Mouse (Mus musculus): Measurements from ENCODE around the gene Cfap77. TPM values are rescaled to one million over a fixed set of nuclear protein-coding genes. Genes with fewer than 3 reads are reported as not detected.
A peak's percentile ranks its signal among the peaks of the same experiment; 100 is the strongest.

The Cfap77 gene
- total RNA-seq, 2 experiments from 2014 or later: 0.69 to 1.2 TPM

DNA sequence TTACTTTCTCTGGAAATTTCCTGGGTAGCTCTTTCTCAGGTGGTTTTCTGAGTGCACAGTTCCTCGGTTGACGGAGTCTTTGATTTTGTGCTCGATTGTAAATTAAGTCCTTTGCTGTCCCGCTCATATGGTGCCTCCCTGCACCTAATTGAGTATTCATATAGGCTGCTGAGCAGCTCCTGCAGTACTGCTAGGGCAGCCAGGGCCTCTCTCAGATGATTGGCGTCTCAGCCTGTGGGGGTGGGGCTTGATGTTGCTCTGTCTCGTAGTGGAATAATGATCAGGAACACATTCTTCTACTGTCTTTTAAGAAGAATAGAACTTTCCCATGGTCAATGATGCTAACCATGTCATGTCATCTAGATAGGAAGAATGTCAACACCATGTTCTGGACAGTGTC is 109.5 kb downstream of the Cfap77 start:
- no peak for DNase-seq (ENCODE audit: low spot score in 2 of 2)

DNA sequence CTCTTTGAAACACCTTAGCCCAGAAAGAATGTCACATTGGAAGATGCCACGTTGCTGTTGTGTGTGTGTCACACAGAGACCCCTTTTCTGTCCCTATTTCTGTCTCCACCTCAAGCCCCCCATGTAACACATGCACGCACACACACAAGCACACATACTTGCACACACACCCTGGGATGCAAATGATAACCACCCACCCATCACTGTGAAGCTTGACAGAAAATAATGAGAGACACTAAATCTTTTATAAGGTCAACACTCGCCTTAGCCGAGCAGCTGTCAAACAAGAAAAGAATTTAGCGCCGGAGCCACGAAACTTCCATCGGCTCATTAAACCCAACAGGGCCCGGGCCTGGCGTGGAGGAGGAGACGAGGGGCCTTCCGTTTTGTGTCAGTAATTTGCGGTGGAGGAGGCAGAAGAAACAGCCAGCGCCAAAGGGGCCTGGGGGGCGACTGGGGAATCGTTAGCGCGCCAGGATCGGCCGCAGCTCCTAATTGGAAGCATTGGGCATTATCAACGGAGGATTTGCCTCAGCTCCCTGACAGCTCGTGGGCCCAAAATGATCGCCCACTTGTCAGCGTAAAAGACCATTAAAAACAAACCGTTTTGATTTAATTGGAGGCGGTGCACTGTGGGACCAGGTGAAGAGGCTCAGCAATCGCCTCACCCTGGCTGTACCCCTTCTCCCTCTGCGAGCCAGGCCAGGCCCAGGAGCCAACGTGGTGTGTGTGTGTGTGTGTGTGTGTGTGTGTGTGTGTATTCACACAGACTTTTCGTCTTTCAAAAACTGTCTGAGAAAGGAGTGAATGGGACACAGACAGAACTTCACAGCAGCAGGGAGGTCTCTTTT is 111.0 kb downstream of the Cfap77 start:
- no peak for DNase-seq (ENCODE audit: low spot score in 2 of 2)

DNA sequence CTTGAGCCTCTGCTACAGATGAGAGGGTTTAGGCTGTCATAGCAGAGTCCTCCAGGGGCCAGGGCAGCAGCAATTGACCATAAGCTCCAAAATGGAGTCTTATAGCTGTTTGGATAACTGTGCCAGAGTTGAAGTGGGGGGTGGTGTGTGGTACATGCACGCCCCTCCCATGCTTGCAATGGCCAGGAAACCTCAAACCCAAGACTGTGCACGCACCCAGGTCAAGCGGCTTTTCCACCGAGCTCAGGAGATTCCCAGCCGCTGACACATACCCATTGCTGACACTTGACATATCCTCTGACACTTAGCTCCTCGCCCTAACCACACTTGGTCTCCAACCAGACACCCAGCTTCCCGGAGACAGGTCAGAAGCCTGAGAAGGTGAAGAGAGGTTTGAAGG is 115.9 kb downstream of the Cfap77 start:
- no peak for DNase-seq (ENCODE audit: low spot score in 2 of 2)

DNA sequence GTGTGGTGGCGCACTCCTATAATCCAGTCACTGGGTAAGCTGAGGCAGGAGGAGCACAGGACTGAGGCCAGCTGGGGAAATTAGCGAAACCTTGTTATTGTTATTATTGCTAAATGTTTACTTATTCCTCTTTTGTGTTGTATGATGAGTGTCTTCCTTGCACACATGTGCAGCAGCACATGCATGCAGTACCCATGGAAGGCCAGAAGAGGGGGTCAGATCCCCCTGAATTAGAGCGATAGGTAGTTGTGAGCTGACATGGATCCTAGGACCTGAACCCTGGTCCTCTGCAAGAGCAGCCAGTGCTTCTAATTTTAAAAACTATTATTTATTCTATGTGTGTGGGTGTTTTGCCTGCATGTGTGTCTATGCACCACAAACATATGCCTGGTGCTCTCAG is 124.3 kb downstream of the Cfap77 start:
- DNase-seq (ENCODE audit: low spot score in 2 of 2): no peak

DNA sequence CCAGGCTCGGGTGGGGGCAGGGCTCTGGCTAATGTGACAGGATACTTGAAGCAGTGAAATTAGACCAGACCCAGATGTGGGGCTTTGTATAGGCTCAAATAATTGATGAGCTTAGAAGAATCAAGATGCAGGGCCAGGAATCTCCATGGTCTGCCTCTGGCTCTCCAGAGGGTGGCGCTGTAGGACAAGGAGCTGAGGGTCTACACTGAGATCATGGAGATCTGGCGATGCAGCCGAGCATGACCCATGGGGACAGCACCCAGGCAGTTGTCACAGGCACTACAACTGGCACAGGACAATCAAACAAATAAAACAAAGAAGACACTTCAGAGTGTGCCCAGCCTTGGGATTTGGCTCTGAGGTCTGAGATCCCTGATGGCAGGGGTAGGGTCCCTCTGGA is 131.0 kb downstream of the Cfap77 start:
- peak; percentile 68 to 78 for DNase-seq (ENCODE audit: low spot score in 2 of 2)

DNA sequence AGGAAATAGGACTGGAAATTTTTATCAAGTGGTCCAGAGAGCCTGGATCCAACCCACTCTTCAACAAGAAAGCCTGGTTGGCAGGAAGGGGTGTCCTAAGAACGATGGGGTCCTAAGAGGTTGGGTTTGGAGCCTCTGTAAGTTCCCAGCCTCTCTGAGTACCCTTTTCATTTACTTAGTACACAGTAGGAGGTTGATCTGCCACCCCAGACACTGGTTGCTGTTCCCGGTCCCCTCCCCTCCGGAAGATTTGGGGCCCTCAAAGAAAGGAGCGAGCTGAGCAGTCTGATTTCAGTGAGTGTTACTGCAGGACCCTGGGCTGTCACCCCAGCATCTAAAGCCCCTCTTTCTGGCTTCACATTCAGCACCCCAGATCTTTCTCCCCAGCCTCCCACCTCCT is 135.9 kb downstream of the Cfap77 start:
- no peak for DNase-seq (ENCODE audit: low spot score in 2 of 2)

DNA sequence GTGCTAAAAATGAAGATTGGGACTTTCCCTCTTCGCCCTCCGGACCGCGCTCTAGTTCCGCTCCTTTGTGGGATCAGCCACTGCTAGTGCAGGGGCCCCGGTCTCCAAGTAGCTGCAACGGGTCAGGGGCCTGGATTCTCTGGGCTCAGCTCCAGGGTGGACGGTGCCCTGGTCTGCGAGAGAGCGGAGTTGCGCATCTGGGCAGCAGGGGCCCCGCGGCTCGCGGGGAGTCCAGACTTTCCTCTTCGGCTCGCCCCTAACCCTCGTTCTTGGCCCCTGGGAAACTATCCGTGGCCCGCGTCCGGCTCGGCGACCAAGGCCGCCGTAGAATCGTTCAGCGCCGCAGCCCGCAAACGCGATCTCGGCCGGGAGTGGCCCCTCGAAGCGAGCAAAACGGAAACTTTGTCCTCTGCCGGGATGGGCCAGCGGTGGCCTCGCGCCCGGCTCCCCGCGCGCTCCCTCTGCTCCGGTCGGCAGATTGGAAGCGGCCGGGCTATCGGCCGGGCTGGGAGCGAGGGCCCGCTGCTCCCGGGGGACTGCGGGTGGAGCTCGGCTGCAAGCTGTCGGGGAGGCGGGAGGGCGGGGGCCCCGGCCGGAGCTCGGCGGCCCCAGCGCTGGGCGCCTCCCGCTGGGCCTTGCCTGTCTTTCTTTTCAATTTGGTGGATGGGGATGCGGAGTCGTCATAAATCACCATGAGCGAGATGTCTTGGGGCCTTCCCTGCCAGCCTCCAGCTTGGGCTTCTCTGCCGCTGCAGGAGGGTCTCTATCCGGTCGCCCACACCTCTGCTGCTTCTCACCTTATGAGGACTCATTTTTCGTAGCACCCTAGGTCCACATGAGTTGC is 137.1 kb downstream of the Cfap77 start:
- DNase-seq (ENCODE audit: low spot score in 2 of 2): no peak

DNA sequence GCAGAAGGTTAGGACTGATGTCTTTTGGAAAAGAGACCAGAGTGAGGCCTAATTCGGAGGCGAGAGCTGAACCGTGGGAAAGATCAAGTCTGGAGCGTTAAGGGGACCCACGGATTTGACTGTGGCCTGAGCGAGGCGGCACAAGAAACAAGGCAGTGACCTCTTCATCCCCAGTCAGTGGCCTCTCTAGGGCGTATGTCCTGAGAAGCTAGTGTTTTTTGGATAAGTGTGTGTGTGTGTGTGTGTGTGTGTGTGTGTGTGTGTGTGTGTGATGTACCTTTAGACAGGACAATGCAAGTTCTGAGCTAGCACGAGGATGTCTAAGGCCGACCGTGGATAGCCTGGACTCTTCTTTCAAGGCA is 137.7 kb downstream of the Cfap77 start:
- no peak for DNase-seq (ENCODE audit: low spot score in 2 of 2)

DNA sequence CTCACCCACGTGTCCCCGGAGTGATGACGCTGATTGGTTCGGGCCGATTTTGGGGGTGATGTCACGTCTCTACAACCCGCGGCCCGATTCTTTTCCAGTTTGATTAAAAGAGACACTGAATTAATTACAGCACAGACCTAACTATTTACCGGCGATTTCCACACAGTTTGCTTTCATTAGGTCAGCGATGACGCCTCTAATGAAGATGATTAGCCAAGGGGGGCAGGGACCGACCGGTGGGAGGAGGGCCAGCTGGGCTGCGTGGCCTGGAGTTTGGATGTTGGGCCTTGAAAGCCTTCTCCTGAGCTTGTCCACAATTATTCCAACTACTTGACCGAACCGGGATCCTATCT is 138.4 kb downstream of the Cfap77 start, which contains the start of gene Barhl1:
Gene Barhl1, minus strand, starts transcription at position 156 of the 353 bp plus-strand sequence.
- no peak for DNase-seq (ENCODE audit: low spot score in 2 of 2)

DNA sequence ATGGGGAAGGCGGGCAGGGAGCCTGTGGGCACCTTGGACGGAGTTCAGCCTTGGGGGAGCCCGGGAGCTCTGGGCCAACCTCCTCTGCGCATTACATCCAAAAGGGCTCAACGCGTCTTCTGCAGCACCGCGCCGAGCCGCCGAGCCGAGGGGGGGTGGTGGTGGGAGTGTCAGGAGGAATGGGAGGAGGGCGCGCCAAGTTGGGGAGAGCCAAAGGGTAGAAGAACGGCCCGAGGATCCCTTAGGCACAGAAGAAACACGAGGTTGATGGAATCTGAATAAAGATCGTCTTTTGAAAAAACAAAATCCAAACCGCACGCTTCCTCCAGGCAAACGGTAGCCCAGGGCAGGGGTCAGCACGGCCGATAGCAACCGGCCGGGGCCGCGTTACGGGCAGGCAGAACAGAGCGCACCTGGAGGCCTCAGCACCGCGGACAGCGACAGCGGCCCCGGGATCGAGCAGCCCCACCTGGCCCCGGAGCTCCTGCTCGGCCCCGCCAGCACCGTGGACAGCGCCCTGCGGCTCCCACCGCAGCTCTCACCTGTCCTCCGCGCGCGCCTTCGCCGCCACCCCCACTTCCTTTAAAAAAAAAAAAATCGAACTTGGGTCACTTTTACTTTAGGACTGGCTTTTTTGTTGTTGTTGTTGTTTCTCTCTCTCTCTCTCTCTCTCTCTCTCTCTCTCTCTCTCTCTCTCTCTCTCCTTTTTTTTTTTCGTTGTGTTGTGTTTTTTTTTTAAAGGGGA is 138.9 kb downstream of the Cfap77 start:
- DNase-seq (ENCODE audit: low spot score in 2 of 2): no peak

DNA sequence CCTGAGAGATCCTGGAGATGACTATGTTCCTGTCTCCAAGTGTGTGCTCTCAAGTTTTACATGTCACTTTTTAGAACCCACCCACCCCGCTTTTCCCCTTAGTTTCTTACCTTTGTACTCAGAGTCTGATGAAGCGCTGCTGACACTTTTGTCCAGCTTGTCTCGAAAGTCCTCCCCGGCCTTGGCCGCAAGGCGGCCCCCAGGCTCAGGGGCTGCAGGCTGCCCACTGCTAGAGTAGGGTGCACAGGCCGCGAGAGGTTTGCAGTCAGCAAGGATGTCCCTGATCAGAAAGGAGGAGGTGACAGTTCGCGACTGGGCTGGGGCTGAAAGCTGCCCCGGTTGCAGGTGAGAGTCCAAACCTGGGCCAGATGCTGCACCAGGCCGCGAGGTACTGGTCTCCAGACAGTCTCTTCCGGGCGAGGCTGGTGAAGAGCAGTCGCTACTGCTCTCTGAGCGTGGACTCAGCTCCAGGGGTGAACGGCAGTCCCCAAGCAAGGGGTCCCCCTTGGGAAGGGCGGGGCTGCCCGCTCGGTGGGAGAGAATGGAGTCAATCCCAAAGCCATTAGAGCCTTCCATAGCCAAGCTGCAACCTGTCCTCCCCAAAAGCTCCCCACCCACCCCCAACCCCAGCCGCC is 139.6 kb downstream of the Cfap77 start:
- DNase-seq (ENCODE audit: low spot score in 2 of 2): no peak

DNA sequence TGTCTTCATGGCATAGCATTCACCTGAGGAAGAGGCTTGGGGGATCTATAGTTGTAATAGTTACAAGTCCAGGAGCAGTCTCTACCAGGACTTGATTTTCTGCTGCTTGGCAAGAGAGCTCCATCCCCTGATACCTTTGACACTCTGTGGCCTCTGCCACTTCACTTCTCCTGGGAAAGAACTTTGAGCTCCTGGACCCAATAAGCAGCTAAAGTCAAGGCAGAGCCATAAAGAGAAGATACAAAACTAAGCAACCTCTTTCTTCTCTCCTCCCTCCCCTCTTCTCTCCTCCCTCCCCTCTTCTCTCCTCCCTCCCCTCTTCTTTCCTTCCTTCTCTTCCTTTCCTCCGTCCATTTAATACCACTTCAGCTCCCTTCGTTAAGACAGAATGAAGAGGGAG is 140.7 kb downstream of the Cfap77 start:
- DNase-seq (ENCODE audit: low spot score in 2 of 2): no peak

DNA sequence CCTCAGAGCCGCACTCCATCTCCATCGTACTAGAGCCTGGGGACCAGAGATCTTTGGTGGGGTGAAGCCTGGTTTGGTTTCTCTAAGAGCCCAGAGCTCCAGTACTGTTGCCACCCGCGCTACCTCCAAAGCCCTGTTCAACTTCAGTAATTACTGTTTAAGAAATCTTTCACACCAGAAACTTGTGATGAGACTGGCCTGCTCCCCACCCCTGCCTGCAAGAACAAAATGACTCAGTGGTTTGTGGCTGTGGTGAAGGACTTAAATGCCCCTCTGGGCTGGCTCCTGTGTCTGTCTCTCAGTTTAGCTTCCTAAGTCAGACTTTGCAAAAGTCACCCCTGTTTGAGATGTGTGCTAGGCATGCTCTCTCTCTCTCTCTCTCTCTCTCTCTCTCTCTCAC is 141.9 kb downstream of the Cfap77 start:
- no peak for DNase-seq (ENCODE audit: low spot score in 2 of 2)

DNA sequence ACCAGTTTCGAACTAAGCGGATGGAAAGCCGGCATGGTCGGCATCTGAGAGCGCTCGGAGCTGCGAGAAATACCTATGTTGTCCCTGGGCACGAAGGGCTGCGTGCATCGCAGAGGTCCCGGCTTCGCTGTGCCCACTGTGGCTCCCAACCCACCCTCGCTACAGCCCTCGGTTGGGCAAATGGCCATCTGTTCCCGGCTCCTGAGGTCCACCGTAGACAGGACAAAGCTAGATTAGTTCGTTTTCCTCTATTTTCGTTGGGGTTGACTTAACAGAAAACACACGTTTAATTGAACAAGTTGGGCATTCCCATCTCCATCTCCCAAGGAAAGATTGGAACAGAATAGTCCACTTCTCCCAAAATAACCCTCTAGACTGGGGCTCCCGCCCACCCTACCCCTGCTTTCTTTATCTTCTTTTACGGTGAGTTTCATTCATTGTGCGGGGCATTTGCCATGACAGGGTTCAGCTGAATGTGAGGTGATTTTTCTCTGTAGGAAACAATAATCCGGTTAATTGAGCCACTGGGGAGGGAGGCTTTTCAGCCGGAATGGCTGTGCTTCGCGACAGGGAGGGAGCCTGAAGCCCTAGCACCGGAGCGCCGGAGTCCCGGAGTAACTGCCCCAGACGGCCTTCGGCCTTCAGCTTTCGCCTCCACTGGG is 142.7 kb downstream of the Cfap77 start:
- no peak for DNase-seq (ENCODE audit: low spot score in 2 of 2)

DNA sequence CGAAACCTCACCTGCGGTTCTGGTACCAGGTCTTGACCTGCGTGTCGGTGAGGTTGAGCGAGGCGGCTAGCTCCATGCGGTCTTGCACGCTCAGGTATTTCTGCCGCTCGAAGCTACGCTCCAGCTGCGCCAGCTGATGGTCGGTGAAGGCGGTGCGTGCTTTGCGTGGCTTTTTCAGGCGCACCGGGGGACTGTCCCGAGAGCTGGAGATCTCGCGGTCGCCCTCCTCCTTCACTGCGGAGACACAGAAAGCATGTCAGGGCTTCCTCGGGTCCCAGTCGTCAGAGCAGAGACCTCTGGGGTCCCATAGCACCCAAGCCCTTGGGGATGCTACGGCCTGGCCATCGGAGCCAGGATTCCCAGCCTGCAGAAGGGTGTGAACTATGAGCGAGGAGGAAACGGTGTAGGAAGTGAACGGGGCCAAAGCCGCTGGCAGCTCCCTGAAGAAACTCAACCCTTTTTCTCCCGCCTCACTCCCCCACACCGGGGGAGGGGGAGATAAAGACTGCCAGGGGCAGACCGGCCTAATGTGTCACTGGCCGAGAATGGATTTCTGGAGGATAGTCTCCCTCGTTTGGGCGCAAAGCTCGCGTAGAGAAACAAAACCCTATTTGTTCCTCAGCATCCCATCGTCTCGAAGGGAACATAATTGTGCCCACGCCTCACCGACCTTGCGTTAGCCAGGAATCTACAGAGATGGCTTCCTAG is 143.4 kb downstream of the Cfap77 start:
- DNase-seq (ENCODE audit: low spot score in 2 of 2): no peak

DNA sequence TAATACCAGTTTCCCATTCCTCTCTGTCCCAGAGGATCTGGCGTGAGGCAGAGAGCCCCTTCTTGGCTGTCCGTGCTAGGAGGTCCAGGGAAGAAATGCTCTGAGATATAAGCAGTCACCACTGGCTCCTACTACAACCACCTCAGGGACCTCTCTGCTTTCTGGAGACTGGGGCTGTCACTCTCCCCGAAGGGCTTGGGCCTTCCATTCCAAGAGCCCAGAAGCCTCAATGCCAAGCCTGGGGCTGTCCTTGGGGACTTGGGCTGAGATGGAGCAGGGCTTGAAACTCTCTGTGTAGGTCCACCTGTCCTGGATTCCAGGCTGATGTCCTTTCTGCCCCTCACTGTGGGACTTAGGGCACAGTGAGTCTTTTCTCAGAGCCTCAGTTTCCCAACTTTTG is 144.0 kb downstream of the Cfap77 start:
- no peak for DNase-seq (ENCODE audit: low spot score in 2 of 2)

DNA sequence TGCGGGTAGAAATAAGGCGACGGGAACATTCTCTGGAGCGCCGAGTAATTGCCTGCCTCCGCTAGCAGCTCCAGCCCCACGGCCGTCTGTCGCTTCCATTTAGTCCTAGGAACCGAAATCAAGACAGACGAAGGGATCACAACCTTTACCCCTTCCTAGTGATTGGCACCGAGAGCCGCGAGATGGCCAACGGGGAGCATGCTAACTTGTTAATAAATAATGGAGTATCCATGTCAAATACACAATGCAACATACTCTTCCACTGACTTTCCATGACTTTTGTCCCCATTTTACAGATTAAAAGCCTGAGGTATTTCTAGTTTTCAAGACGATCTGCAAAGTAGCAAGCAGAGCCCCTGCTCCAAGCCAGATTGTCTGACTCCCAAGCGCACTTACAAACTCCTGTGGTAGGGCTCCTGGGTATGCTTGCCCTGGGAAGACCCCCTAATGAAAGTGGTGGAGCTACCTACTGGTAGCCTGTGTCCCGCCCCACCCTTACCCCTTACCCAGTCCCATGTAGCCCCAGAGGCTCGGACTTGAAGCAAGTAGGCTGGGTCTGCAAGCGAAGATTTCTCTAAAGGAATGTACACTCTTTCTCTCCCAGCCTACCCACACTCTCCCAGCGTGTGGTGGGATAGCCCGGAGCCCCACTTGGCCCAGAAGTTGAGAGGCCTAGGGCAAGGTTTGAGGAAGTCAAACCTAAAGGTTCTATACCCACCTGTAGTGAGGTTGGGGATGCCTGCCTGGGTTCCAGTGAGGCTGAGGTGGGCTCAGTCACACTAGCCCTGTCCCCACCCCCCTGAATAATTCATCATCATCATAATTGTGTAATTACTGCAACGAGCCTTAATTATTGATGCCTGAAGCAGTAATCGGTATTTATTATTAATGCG is 144.8 kb downstream of the Cfap77 start:
- no peak for DNase-seq (ENCODE audit: low spot score in 2 of 2)

DNA sequence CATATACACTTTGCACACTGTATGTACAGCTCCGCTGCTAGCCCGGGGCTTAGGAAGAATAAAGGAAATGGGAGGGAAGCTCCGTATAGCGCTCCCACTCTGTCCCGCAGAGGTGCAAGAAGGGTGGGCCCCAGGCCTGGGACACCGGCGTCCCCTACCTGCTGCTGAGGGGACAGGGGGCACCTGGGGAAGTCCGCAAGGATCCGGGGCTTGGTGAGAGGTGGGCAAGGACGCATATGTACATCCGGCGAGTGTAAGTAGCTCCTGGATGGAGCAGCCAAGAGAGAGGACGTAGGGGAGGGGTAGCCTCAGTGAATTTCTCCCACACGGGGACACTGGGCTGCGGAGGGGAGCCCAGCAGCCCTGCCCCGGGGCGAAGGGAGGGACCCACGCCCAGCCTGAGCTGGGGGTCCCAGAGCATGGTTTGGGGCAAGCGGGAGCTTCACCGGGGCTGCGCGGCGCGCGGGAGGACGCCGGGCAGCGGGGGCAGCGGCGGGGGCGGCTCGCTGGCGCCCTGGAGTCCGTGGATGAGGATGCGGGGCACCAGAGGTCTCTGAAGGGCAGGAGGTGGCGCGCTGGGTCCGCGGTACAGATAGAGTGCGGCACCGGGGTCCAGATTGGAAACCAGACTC is 145.6 kb downstream of the Cfap77 start:
- no peak for DNase-seq (ENCODE audit: low spot score in 2 of 2)

All from layer of hippocampus, postnatal 14 days (tissue).